Mouse (Mus musculus) small intestine, adult 2 months (tissue): ENCODE measurements at regions not wholly inside any gene's neighbourhood (a gene's known extent, or its start where the extent isn't known, plus 50 kb on each side); places are given as distances from the start of the nearest gene placed in this dataset.

Experiments used
- H3K27ac ChIP-seq: fragments of 200-500 bp; 2 replicates; pipeline ENCODE4 v1.5.1; 2012; ENCODE audit warnings: low read depth, low read length, control low read depth, inconsistent platforms; ENCODE audit not compliant: insufficient read depth
- H3K27me3 ChIP-seq: fragments of 200-500 bp; 2 replicates; pipeline ENCODE4 v1.6.1; 2012; ENCODE audit warnings: mild to moderate bottlenecking, moderate library complexity, low read length, inconsistent platforms; ENCODE audit not compliant: control insufficient read depth, insufficient read depth
- H3K36me3 ChIP-seq: fragments of 200-500 bp; 2 replicates; pipeline ENCODE4 v1.6.1; 2012; ENCODE audit warnings: mild to moderate bottlenecking, low read length, control low read depth, inconsistent platforms; ENCODE audit not compliant: control insufficient read depth, insufficient read depth
- H3K4me1 ChIP-seq: fragments of 200-500 bp; 2 replicates; pipeline ENCODE4 v1.6.1; 2012; ENCODE audit warnings: low read length, inconsistent platforms, mixed read lengths; ENCODE audit not compliant: control insufficient read depth, insufficient read depth, insufficient read length
- H3K4me3 ChIP-seq: fragments of 200-500 bp; 2 replicates; pipeline ENCODE4 v1.5.1; 2012; ENCODE audit warnings: low read depth, mild to moderate bottlenecking, control low read depth, inconsistent platforms, low read length, moderate library complexity
- CTCF ChIP-seq: fragments of 200-500 bp; IDR thresholded peaks from 2 replicates; pipeline ENCODE4 v1.5.1; 2012; ENCODE audit warnings: low read depth, mild to moderate bottlenecking, control low read depth, inconsistent platforms, low read length, moderate library complexity, mixed read lengths; ENCODE audit not compliant: insufficient replicate concordance, insufficient read length; ENCODE audit errors: extremely low read depth
- POLR2A ChIP-seq: fragments of 200-500 bp; IDR thresholded peaks from 2 replicates; pipeline ENCODE4 v1.6.1; 2012; ENCODE audit warnings: low read depth, mild to moderate bottlenecking, control low read depth, inconsistent platforms, low read length, moderate library complexity
- WGBS: fragments of 180-500 bp; shearing (Covaris S2); methylation state at CpG from one replicate; pipeline ENCODE4 v1.1.7; 2018; 5-methylcytosine and 5-hydroxymethylcytosine counted together

GRCm38 (mm10) chr1:72091344-72091743 is 120.8 kb downstream of the Mreg start:
- no peak overlapping the region for H3K27ac ChIP-seq
- WGBS = 76% methylated on average over 2 of the region's 2 CpGs
- H3K4me1 ChIP-seq = no peaks in the 10 kb centered on the region
- no peak overlapping the region for H3K4me3 ChIP-seq
- no peak for TF ChIP-seq POLR2A
- no peaks in the 10 kb centered on the region for H3K27me3 ChIP-seq
- no peaks in the 10 kb centered on the region for H3K36me3 ChIP-seq

- 59% methylated on average over 6 of the region's 6 CpGs for WGBS
- H3K27me3 ChIP-seq = no peaks in the 10 kb centered on the region
- no peaks in the 10 kb centered on the region for H3K4me1 ChIP-seq
- TF ChIP-seq POLR2A (no peak), CTCF (no peak)
- no peak overlapping the region for H3K4me3 ChIP-seq
- H3K36me3 ChIP-seq = no peaks in the 10 kb centered on the region
- no peak overlapping the region for H3K27ac ChIP-seq
These were observed 126.4 kb downstream of the Mreg start for GRCm38 (mm10) chr1:72085661-72086060.

GRCm38 (mm10) chr1:72084219-72084618 is 127.9 kb downstream of the Mreg start:
- no peak overlapping the region for H3K27ac ChIP-seq
- no peak overlapping the region for H3K4me3 ChIP-seq
- no peak for TF ChIP-seq POLR2A
- no peak for TF ChIP-seq CTCF
- 53% methylated on average over 3 of the region's 3 CpGs for WGBS
- no peaks in the 10 kb centered on the region for H3K27me3 ChIP-seq
- no peaks in the 10 kb centered on the region for H3K36me3 ChIP-seq
- no peaks in the 10 kb centered on the region for H3K4me1 ChIP-seq

GRCm38 (mm10) chr1:72082366-72082765 is 129.7 kb downstream of the Mreg start:
- WGBS = 79% methylated on average over 4 of the region's 4 CpGs
- H3K4me1 ChIP-seq = no peaks in the 10 kb centered on the region
- H3K27me3 ChIP-seq = no peaks in the 10 kb centered on the region
- no peak overlapping the region for H3K27ac ChIP-seq
- H3K36me3 ChIP-seq = no peaks in the 10 kb centered on the region
- no peak overlapping the region for H3K4me3 ChIP-seq
- TF ChIP-seq POLR2A (no peak), CTCF (no peak)

- Histone ChIP-seq H3K36me3 (no peaks in the 10 kb centered on the region), H3K27me3 (no peaks in the 10 kb centered on the region), H3K4me3 (no peak overlapping the region), H3K27ac (no peak overlapping the region), H3K4me1 (no peaks in the 10 kb centered on the region)
- WGBS = 77% methylated on average over 5 of the region's 5 CpGs
- TF ChIP-seq POLR2A = no peak
- no peak for TF ChIP-seq CTCF
These were observed 130.3 kb downstream of the Mreg start for GRCm38 (mm10) chr1:72081811-72082210.

- no peaks in the 10 kb centered on the region for H3K36me3 ChIP-seq
- H3K4me3 ChIP-seq = no peak overlapping the region
- WGBS = 57% methylated on average over 7 of the region's 7 CpGs
- no peaks in the 10 kb centered on the region for H3K4me1 ChIP-seq
- H3K27me3 ChIP-seq = no peaks in the 10 kb centered on the region
- no peak overlapping the region for H3K27ac ChIP-seq
- TF ChIP-seq POLR2A (no peak), CTCF (no peak)
These were observed 133.1 kb downstream of the Mreg start for GRCm38 (mm10) chr1:72078926-72079550.

- H3K36me3 ChIP-seq = no peaks in the 10 kb centered on the region
- no peaks in the 10 kb centered on the region for H3K27me3 ChIP-seq
- no peak overlapping the region for H3K4me3 ChIP-seq
- WGBS = 7% methylated on average over 1 of the region's 1 CpGs
- no peak for TF ChIP-seq CTCF
- no peak for TF ChIP-seq POLR2A
- H3K27ac ChIP-seq = no peak overlapping the region
- H3K4me1 ChIP-seq = no peaks in the 10 kb centered on the region
These were observed 135.8 kb downstream of the Mreg start for GRCm38 (mm10) chr1:72076341-72076740.
